Mouse (Mus musculus) left cerebral cortex, postnatal 14 days (tissue): ENCODE measurements around the gene 4930572O03Rik. TPM values are rescaled to one million over a fixed set of nuclear protein-coding genes. Genes with fewer than 3 reads are reported as not detected.
"Not testable (repeated sequence)": the region's sequence is repeated elsewhere in the genome, so short reads cannot be mapped to it uniquely, and the experiment has no call there.

Source experiments
- DNase-seq, 2 experiments: peaks; one replicate each; pipeline ENCODE4 v3.0.0; 2021 to 2022; ENCODE audit warnings: low spot score in 2 of 2, mixed read lengths in 1 of 2
- intact Hi-C: fragments of 180-260 bp; cut with DNase I; formaldehyde crosslinking; loops from one replicate; pipeline ENCODE4 v1.15.1; 2025
- long read RNA-seq, 2 experiments: library from polyadenylated mRNA; stranded (forward); transcript quantifications; one replicate each; pipeline ENCODE4 v2.0.0; 2021
- total RNA-seq, 2 experiments: library from RNA; stranded (reverse); gene quantifications; 2 replicates each; pipeline ENCODE4 v1.2.3; 2021

4930572O03Rik gene
- not detected for total RNA-seq
- long read RNA-seq, experiment 1: 0 reads
- long read RNA-seq, experiment 2: 0 reads

GRCm38 (mm10) chr5:15656959-15657358, at the start of gene 4930572O03Rik:
Gene 4930572O03Rik (minus strand): TSS chr5:15657059.
- intact Hi-C loops, DNase-seq: not testable (repeated sequence)

DNA sequence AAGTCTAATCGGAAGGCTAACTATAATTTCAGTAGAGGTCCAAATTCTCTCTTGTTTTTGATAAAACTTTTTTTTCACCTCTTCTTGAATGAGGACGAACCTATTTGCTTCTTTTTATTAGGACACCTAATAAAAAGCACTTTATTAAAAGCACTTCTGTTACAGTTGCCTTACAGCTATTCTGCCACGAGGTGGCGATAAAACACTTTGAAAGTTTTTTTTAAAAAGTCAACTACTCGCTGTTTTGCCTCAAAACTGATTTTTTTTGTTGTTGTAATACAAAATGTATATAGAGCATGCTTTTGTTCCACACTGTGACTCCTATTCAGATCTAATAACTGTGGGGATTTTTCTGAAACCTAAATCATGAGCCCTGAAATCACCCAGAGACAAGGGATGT, 46.0 kb upstream of the 4930572O03Rik start:
- intact Hi-C loops: not testable (repeated sequence)
- DNase-seq: peak; percentile 22 to 57

GRCm38 (mm10) chr5:15697719-15698118, 40.9 kb upstream of the 4930572O03Rik start:
- DNase-seq, intact Hi-C loops: not testable (repeated sequence)

- DNase-seq, intact Hi-C loops: not testable (repeated sequence)
These were observed 35.0 kb upstream of the 4930572O03Rik start for GRCm38 (mm10) chr5:15691849-15692248.

DNA sequence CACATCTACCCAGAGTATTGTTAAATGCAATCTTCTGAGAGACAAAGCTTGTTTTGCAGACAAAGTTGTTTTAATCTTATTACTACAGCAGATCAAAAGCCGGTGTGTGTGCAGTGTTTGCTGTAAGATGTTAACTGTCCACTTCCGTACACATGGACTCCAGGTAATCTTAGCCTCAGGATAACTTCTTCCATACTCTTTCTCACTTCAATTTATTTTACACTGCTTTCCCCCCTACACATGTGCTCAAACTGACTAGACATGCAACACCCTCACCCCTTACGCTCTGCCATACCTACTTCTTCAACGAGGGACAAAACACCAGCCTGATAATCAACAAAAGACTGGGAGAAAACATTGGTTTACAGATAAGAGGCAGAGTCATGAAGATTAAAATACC, 34.0 kb upstream of the 4930572O03Rik start:
- intact Hi-C loops, DNase-seq: not testable (repeated sequence)

DNA sequence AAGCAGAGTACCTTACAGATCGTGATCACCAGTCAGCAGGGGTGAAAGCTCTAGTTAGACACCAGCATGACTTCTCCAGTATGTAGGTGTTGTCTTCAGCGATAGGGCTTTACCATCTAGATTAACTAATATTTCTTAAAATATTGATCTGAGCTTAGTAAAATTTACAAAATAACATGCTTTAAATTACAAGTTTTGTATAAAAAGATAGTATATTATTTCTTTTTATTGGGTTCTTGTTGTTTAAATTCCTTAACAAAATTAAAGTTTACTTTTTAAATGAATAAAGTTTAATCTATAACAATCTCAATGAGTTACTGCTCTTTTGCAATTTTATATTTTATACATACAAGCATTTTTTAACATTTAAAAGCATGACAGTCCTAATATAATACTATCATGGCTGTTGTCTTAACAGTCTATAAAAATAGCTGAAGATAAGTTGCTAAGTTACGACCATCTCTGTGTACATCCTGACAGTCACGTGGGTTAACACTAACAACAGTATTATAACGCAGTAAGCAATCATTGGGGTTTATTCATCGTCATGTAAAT, 32.9 kb upstream of the 4930572O03Rik start:
- DNase-seq, intact Hi-C loops: not testable (repeated sequence)

- intact Hi-C loops: not testable (repeated sequence)
These were observed 32.2 kb upstream of the 4930572O03Rik start for GRCm38 (mm10) chr5:15688874-15689658.

DNA sequence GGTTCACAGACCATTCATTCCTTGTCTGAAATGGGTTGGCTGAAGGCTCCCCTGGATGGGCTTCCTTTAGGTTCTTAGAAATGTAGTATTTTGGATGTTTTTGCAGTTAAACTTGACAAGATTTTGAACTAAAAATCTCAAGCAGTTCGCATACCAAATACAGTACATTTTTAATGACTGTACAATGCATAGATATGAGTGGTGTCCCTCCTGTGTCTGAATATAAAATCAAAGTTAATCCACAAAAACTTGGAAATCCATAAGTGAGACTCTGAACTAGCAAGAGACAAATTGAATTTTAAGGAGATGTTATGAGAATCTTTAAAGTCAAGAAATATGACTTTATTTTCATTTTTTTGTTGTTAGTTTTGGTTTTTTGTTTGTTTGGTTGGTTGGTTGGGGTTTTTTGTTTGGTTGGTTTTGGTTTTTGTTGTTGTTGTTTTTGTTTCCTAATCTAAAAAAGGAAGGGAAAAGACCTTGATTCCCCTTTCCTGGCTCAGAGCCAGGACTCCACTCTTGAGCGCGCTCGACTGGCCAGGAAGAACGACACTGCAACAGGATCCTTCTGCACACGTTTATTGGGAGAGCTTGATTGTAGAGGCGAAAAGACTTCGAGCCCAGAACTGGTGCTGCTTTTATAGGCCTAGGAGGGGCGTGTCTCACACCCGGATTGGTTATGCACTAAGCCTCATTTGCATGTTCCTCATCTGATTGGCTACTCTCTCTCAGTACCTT, 24.6 kb upstream of the 4930572O03Rik start:
- DNase-seq, intact Hi-C loops: not testable (repeated sequence)

More at GRCm38 (mm10) chr5:15688874-15689658, 32.2 kb upstream of the 4930572O03Rik start:
- DNase-seq: not testable (repeated sequence)

DNA sequence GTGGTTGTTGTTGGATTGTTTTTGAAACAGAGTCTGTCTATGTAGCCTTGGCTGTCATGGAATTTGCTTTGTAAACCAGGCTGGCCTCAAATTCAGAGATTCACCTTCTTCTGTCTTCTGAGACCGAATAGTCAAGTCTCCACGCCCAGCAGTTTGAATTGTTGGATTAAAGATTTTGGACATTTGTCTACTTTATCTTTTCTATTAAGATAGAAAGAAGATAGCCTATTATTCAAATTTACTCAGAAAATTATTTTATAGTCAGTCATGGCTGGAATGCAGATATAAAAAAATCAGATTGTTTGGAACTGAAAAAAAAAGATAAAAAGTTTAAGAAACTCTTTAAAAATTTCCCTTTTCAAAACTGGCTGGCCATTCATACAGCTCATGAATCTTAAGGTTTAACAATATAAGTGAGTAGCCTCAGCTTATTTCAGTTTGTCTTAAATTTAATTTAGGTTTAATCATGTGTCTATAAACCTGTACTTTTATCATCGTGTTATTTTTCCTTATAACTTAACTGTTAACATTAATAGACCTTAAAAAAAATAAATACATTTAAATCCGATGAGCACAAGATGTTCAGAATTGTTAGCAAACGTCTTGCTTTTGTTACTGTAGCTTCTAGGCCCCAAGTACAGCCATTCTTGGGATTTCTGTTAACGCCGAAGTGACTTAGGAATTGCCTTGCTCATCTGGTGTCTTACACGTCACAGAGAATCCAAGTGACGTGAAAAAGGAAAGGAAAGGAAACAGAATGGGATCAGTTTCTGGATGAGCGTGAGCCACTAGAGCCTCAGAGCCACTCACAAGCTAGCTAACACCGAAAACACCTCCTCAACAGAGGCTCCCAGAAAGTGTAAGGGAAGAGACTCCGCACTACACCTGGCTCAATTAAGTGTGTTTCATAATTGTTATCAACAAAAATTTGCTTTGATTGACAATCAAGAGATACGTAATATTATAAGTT, 23.4 kb upstream of the 4930572O03Rik start:
- intact Hi-C loops, DNase-seq: not testable (repeated sequence)

DNA sequence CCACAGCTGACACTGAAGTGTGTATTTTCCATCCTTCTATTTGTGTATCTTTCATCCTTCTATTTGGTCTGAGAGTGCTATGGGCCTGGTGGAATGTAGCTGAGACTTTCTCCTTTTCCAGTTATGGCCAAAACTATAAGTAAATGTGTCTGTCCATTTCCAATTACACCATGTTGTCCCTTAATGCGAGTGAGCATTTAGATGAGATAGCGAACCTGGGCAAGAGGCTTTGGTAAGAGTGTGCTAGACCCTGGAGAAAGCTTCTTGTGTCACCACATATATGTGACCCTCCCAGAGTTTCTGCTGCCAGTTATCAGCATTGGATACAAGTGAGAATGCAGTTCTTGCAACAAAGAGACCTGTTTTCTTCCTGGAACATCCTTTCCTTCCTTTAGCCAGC, 22.0 kb upstream of the 4930572O03Rik start:
- intact Hi-C loops, DNase-seq: not testable (repeated sequence)

- intact Hi-C loops, DNase-seq: not testable (repeated sequence)
These were observed 20.9 kb upstream of the 4930572O03Rik start for GRCm38 (mm10) chr5:15677750-15678149.

GRCm38 (mm10) chr5:15674429-15675244, 17.8 kb upstream of the 4930572O03Rik start:
- intact Hi-C loops, DNase-seq: not testable (repeated sequence)

DNA sequence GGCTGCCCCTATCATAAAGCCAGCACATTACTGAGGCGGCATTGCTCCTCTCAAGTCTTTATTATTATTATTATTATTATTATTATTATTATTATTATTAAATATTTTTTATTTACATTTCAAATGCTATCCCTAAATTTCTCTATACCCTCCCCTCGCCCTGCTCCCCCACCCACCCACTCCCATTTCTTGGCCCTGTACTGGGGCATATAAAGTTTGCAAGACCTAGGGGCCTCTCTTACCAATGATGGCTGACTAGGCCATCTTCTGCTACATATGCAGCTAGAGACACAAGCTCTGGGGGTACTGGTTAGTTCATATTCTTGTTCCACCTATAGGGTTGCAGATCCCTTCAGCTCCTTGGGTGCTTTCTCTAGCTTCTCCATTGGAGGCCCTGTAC, 17.1 kb upstream of the 4930572O03Rik start:
- intact Hi-C loops, DNase-seq: not testable (repeated sequence)

DNA sequence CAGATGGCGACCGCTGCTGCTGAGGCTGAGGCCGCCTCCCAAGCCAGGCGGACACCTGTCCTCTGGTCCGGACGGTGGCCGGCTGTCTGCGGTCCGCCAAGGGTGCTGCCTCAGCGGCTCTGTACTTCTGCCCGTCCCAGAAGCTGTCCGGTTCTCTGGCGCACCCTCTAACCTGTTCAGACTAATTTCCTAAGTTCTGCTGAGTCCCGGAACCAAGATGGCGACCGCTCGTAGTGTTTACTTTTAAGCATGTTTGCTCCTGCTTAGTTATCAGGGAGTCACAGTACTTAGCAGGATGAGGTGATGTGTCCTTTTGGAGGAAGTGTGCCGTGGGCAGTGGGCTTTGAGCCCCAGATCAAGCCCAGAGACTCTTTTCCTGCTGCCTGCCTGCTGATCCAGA, 13.9 kb upstream of the 4930572O03Rik start:
- intact Hi-C loops: not testable (repeated sequence)

GRCm38 (mm10) chr5:15663847-15664246, 7.0 kb upstream of the 4930572O03Rik start:
- intact Hi-C loops, DNase-seq: not testable (repeated sequence)

More for the DNA sequence above, 13.9 kb upstream of the 4930572O03Rik start:
- DNase-seq: not testable (repeated sequence)

- intact Hi-C loops, DNase-seq: not testable (repeated sequence)
These were observed 4.5 kb downstream of the 4930572O03Rik start for GRCm38 (mm10) chr5:15652334-15652733.

GRCm38 (mm10) chr5:15645707-15646106, 11.2 kb downstream of the 4930572O03Rik start:
- peak in 1 of 2 experiments; percentile 25 for DNase-seq

GRCm38 (mm10) chr5:15637637-15638036, 19.2 kb downstream of the 4930572O03Rik start:
- DNase-seq, intact Hi-C loops: not testable (repeated sequence)

More at GRCm38 (mm10) chr5:15645707-15646106, 11.2 kb downstream of the 4930572O03Rik start:
- intact Hi-C loops: not testable (repeated sequence)
